Mouse (Mus musculus) frontal cortex, postnatal 36 days (tissue): ENCODE measurements around the gene Gm9913.

Experiments
- DNase-seq, 2 experiments: peaks; one replicate each; pipeline ENCODE4 v3.0.0; 2022; ENCODE audit warnings: low spot score in 2 of 2

Gm9913 gene

DNA sequence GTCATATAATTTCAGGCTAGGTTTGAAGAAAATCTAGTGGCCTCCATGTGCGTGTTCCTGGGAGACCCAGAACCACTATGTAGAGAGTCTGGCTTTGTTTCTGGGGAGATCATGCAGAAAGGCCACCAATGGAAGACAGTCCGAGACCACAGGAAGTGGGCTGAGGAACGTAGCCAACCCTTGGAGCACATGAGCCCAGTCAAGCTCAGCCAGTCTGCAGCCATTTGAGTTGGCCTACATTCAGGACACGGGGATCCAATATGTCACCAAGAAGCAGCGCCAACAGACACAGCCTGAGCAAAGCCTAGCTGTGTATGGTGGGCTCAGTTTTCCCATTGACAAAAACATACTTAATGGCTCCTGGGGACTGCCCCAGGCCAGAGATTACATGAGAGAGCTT, 8.2 kb upstream of the Gm9913 start:
- DNase-seq, result no peak

DNA sequence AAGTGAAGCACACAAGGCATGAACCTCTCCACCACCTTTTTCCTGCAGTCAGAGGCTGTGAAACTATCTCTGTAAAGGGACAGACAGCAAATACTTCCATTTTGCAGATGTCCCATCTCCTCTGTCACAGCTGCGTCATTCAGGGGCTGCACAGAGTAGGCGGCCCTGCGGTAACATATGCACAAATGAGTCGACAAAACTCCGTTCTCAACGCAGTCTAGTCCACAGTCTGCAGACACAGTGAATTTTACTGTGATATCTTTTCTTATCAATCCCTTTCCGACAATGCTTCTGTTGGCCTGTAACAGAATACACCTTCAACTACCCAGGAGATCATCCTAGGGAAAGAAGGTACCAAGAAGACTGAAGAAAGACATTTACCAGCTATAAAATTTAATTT, 6.7 kb upstream of the Gm9913 start:
- no peak for DNase-seq

DNA sequence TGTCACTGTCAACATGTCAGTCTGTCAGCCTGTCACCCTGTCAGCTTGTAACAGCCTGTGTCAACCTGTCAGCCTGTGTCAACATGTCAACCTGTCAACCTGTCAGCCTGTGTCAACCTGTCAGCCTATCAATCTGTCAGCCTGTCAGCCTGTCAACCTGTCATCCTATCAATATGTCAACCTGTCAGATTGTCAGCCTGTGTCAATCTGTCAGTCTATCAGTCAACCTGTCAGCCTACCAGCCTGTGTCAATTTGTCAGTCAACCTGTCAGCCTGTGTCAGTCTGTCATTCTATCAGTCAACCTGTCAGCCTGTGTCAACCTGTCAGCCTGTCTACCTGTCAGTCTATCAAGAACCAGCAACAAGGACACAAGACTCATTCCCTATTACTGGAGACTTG, 3.4 kb upstream of the Gm9913 start:
- DNase-seq, result no peak

DNA sequence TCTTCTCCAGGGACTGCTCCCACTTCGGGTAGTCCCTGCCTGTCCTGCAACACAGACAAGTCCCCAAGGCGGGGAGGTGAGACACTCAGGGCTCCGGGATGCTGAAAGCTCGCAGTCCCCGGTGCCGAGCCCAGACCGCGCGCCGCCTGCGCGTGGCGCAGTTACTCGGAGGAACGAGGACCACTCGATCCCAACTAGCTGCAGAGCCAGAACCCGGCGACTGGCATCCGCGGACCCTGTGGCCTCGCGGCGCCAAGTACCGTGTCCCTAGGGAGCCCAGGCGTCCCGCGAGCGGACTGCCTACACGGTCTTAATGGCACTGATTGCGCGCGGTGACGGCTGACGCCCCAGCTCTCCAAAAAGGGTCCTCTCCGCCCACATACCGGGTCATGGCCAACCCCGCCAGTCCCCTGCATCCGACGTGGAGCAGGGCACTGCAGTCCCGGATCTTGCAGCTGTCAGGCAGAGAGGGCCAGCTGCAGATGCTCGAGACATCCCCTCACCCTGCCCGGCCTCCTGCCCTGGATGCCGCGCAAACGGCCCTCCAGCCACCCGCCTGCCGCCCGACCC, 942 bp downstream of the Gm9913 start:
- DNase-seq, result peak; percentile 44 to 49

DNA sequence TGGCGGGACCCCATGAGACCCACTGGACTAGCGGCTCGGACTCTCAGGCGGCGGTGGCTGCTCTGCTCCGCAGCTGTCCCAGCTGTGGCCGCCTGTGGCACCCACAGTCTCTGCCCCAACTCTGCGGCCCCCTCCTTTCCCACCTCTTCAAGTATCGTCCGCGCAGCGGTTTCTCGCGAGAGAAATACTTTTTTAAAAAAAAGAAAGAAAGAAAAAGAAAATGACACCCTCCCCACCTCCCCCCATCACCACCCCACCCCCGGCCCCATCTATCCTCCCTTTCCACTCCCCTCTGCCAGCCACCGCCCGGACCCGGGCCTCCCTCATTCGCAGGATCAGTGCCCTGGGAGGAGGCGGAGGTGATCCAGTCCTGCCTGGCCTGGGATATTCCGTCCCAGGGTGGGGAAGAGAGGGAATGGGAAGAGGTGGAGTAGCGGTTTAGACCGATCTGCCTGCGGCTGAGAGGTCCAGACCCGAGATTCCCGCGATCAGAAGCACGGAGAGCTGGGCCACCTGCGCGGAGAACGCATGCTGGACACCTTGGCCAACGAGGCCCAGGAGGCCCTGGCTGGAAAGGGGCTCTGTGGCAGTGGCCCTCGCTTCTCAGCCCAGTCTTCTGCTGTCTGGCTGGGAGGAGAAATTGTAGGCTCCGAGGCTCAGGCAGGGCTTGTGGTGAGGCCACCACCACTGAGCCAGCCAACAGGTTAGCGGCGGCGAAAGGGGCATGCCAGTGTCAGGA, 1.6 kb downstream of the Gm9913 start:
- peak; percentile 12 to 19 for DNase-seq

DNA sequence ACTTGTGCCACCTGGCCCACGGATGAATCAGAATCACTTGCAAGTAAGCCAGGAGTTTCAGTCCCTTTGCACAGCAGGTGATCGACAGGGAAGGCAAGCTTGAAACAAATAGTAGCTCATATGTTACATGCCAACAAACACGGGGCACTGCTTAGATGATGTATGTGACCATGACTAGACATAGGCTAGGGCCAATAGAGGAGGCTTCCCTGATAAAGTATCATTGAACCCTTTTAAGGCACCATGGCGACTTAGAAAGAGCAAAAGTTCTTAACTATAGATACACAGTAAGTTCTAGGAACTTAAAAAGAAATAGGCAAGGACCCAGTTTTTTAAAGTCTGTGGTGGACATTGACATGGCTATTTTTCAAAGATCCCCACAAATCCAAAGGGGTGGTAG, 3.0 kb downstream of the Gm9913 start, which contains the start of gene Fbn1:
Gene Fbn1, minus strand, starts transcription at position 101 of the 400 bp plus-strand sequence.
- no peak for DNase-seq

DNA sequence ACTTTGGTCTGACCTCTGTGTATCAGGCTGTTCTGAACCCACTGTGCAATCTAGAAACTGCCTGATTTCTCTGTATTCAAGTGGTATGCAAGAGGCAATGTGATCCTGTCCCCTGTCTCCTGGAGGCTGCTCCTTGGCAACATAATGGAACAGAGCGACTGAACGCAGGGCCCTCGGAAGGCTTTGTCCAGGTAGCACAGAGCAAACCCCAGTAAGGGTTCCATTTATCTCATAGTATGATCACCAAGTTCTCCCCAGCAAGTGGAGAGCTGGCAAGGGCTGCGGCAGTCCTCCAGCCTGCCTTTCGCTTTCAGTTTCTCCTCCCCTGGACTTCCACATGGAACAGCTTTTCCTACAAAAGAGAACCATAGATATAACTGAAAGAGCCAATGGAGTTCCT, 3.5 kb downstream of the Gm9913 start:
- DNase-seq, result no peak

DNA sequence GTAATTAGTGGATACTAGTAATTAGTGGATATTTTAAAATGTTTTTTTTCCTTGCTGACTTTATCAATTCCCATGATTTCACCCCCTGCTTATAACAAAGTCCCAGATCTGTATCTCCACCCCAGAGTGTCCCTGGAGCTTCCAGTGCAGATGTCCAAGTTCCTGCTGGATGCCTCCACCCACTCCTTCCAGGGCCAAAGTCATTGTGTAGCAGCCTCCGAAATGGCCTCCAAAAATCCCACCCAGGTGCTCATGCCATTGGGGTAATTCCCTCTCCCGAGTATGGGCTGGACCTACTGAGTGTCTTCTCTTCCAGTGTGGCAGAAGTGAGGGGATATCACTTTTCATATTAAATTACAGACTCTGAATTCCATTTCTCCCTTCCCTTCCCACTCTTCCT, 5.9 kb downstream of the Gm9913 start:
- DNase-seq, result no peak

DNA sequence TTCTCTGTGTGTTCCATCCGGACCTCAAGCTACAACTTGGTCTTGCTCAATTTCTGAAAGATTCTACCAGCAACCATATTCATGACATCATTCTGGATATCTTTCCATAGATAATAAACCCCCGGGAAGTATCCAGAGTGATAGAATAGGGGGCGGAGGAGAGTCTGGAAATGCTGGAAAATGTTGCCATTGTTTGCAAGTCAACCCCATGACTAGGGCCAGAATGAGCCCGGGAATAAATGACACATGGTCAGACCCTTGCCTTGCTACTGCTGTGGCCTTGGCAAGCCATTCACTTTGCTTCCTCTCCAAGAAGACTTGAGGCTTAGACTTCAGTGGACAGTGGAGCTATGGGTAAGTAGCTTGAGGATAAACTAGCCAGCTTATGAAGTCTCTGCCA, 7.0 kb downstream of the Gm9913 start:
- no peak for DNase-seq

DNA sequence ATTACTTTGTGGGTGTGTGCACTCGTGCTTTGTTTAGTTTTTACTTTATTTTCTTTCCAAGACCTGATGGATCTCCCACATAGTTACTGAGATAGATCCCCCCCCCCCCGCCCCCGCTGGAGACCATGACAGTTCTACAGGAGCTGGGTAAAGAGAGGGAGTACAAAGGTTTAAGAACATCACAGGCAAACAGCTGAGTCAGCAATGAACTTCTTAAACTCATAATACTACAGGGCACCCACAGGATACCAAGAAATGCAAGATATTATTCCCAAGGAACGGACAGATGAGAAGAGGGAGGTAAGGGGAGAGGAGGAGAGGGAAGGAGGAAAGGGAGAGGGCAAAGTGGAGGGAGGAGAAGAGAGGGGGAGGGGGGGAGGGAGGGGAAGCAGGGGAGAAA, 7.7 kb downstream of the Gm9913 start:
- DNase-seq, result no peak

DNA sequence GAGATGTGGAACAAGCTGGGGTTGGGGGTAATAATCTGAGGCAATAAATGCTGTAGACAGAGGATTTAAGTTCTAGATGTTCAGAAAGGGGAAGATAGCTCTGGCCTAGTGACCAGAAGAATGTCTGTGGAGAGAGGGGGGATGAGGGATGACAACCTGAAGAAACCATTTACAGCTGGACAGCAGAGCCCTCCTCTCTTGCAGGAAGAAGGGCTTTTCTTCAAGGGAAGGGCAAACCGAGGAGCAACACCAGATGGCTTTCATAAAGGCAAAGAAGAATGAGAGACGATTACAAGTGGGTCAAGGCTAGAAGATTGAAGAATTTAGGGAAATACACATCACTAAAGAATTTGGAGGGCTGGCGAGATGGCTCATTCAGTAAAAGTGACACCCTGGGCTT, 9.5 kb downstream of the Gm9913 start:
- no peak for DNase-seq

DNA sequence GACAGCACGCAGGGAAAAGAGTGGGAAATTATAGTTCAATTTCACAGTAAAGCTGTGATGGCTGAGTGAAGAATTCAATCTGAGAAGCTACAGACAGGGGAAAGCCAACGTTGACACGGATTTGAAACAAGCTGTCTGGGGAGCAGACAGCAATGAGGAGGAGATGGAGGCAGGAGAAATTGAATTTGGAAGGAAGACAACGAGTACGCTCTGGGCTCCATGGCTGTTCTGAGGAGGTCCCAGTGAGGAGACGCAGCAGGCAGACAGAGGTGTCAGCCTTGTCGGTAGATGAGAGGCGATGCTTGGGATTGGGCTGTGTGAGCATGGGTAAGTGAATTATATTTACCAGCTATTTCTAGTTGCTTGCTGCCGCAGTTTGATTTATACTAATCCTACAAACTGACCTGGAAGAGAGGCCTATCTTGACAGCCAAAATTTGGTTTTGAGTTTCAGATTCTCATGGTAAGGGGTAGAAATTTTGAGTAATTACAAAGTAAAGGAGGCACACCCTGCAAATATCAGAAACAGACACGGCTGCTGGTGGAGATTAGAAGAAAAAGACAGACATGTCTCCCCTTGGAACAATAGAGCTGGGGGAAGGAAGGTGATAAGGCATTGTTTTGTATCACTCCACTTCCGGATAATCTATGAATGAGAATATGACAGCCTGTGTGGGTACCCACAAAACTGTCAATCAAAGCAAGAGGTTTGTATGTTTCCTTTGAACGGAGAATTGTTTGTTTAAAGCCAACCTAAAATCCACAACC, 10.6 kb downstream of the Gm9913 start:
- DNase-seq, result peak in 1 of 2 experiments; percentile 9

DNA sequence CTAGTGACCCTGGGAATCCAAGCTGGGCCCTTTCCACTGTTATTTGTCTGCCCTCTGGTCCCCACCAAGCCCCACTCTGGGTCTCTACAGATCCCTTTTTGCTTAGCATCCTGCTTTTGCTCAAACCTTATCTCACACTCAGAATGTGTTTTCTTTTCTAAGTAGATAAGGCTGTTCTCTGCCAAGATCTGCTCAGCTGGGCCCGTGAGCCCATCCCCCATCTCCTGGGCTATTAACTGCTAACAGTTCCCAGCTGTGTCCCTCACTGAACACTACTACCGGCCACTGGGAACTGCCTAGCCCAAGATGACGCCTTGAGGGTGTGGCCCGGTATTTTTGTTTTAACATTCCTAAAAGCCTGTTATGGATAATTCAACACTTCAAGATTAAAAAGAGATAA, 11.7 kb downstream of the Gm9913 start:
- DNase-seq, result no peak

DNA sequence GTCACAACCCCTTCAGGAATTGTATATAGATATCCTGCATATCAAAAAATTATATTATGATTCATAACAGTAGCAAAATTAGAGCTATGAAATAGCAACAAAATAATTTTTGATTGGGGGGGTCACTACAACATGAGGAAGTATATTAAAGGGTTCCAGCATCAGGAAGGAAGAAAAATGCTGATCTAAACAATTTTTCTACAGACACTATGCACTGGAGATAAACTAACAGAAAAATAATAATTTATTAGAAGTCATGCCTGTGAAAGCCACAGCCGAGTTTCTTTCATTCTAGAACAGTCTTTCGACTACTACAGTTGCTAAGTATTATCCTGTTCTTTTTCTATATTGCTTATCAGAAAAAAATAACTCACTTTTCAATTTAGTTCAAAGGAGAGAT, 20.6 kb downstream of the Gm9913 start:
- no peak for DNase-seq

DNA sequence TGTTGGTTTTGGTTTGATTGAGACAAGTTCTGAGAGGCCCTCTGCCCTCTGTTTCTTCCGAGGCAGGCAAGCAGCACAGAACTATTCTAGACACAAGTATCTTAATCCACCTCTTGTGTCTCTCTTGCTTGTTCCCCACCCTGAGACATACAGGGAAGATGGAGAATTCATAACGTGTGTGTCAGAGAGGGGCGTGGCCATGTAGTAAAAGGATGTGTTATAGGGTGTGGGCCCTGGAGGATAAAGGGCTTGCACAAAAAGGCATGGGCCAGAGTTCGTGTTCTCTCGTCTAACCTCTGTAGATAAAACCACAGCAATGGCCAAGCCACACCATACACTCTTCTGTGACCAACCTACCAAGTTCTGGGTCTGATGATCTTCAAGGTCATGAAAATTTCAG, 21.7 kb downstream of the Gm9913 start:
- DNase-seq, result no peak

DNA sequence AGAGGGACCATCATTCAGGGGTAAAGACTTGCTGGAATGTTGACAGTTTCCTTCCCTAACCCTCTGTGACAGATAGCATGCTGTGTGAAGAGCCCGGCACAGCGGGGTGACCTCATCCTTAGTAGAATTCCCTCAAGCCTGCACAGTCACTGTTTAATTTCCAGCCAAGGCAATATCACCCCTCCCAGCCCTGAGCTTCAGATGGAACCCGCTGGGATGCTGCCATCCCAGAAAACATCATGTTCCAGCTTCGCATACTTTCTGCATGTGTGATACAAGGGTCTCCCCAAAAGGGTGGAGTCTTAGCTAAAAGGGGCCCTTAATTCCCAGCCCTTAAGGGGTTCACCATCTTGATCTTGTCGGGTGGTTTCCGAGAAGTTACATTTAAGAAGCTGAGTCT, 25.8 kb downstream of the Gm9913 start:
- DNase-seq, result no peak

DNA sequence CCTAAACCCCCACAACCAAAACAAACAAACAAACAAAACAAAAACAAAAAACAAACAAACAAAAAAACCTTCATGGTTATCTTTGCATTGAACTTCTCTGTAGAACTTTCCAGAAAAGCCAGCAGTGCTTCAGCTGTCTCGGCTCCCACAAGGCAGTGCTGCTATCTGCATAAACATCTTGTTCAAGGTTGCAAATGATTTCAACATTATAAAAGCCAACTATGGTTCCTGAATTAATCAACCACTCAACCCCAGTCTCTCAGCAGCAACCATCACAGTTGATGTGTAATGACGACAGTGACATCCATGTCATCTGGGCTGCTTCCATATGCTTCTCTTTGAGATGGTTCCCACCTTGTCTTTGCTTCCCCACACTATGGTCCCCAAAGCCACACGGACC, 34.8 kb downstream of the Gm9913 start:
- DNase-seq, result no peak

DNA sequence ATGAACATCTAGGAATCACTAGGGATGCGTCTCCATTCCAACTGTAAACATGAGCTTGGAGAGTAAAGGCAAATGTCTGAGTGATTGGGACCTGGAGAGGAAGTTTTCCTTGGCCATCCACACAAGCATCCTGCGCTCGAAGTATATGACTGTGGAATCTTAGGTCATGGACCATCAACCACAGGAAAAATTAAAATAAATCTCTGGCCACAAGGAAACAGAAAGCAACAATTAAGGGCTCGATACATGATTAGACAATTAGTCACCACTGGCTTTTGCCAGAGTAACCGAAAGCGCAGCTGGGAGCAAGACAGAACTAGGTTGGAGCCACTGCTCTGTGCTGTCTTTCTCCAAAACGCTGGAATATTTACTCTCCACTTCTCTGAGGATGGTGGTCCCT, 35.7 kb downstream of the Gm9913 start:
- DNase-seq, result no peak

DNA sequence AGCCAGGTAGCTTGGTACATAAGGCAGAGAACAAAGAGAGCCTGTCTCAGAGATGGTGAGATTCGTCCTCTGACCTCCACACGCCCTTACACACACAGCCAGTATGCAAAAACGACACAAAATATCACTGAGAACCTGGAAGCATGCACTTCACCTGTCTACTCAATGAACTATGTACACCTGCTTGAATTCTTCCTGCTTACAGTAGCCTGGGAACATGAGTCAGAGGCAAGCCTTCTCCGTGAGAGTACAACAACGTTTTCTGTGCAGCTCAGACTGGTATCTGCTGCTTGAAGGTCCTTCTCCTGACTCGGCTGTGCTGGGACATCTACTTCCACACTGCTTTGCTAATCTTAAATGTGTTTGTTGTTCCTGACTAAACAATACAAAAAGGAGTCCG, 36.6 kb downstream of the Gm9913 start:
- DNase-seq, result no peak

DNA sequence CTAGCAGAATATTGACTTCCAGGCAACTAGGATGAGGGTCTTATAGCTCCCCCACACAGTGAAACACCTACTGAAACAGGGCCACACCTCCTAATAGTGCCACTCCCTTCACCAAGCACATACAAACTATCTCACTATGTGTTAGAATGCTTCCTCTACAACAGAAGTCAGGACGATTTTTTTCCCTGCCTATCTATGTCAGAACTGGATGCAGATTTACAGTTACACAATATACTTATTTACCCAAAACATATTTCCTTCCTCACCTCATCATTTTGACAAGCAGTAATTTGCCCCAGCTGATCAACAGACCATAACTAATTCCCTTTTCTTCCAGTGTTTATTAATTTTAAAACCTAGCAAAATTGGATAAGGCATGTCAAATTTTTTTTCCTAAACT, 38.8 kb downstream of the Gm9913 start:
- no peak for DNase-seq

DNA sequence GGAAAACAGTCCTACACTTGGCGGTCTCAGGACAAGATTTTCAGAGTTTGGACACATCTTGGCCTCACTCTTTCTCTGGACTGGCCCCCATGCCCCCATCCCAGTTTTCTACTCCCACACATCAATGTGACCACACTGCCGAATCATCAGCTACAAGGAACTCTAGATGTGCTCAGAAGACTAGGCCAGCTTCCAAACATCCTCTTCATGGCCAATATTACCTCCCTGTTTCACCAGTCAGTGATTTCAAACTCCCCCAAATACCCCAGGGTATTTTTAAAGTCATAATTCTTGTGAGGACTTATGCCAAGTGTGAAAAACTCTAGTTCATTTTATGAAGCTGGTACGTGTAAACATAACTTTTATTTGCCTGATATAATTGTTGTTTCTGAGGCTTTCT, 40.1 kb downstream of the Gm9913 start:
- DNase-seq, result no peak

DNA sequence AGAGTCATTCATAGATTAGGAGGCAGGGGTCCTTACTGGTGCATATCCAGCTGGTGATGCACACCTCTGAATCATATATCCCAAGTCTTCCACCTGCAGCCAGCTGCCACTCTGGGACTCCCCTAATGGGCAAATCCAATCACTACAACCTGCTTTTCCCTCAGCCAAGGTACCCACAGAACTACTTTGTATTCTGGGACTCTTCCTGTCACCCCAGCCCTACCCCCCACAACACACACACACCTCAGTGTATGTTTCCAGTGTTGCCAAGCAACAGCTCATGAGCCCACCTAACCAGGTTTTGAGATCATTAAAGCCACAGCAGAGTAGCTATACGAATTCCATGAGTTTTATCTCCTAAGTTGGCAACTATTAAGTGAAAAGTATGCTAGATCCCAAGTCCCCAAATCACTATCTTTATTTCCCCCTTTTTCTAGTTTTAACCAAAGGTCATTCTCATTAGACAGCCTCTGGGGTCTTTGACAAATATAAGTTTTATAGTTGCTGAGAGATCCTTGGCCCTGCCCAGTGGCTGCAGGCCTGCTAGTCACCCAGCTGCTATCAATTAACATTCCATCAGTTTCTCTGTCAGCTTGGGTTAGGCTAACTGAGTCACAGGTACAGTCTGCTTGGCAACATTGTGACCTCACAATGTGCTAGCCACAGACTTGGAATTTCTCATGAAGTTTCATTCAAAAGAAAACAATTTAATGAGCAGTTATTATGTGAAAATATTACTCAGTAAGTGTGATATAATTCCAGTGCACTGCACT, 44.1 kb downstream of the Gm9913 start:
- no peak for DNase-seq
